Mouse (Mus musculus) liver, embryonic 12.5 days (tissue): ENCODE results near the gene Ripply2. TPM values are rescaled to one million over a fixed set of nuclear protein-coding genes. Genes with fewer than 3 reads are reported as not detected.

ENCODE experiments used
- ATAC-seq: fragments of 200-750 bp; cut with Nextera tagmentation; 2 replicates; pipeline ENCODE4 v1.8.0; 2017; ENCODE audit warnings: moderate number of reproducible peaks, mild to moderate bottlenecking, moderate library complexity
- H3K27ac ChIP-seq: fragments of 300-500 bp; sonication (generic); 2 replicates; pipeline ENCODE4 v1.5.1; 2016; ENCODE audit warnings: mild to moderate bottlenecking
- H3K27me3 ChIP-seq: fragments of 300-500 bp; sonication (generic); replicated peaks from 2 replicates; pipeline ENCODE4 v1.6.1; 2016; ENCODE audit warnings: mild to moderate bottlenecking, moderate library complexity
- H3K36me3 ChIP-seq: fragments of 300-500 bp; sonication (generic); 2 replicates; pipeline ENCODE4 v1.6.1; 2016; ENCODE audit warnings: mild to moderate bottlenecking, moderate library complexity
- H3K4me1 ChIP-seq: fragments of 300-500 bp; sonication (generic); 2 replicates; pipeline ENCODE4 v1.6.1; 2016
- H3K4me2 ChIP-seq: fragments of 300-500 bp; sonication (generic); 2 replicates; pipeline ENCODE4 v1.6.1; 2016; ENCODE audit warnings: mild to moderate bottlenecking, moderate library complexity
- H3K4me3 ChIP-seq: fragments of 300-500 bp; sonication (generic); 2 replicates; pipeline ENCODE4 v1.5.1; 2016; ENCODE audit warnings: mild to moderate bottlenecking, moderate library complexity
- H3K9ac ChIP-seq: fragments of 300-500 bp; sonication (generic); 2 replicates; pipeline ENCODE4 v1.6.1; 2016; ENCODE audit warnings: mild to moderate bottlenecking, moderate library complexity
- H3K9me3 ChIP-seq: fragments of 300-500 bp; sonication (generic); replicated peaks from 2 replicates; pipeline ENCODE4 v1.6.1; 2016; ENCODE audit warnings: mild to moderate bottlenecking, moderate library complexity
- WGBS: fragments of 180-500 bp; shearing (Covaris S2); methylation state at CpG from one replicate; pipeline ENCODE4 v1.1.7; 2016; ENCODE audit not compliant: insufficient replicate concordance; 5-methylcytosine and 5-hydroxymethylcytosine counted together
- polyA plus RNA-seq: library from polyadenylated mRNA; unstranded; fragments of >200 nt; fragmentation: Nextera tagmentation; extraction: Ambion mirVana; gene quantifications from 2 replicates; pipeline ENCODE4 v1.2.1, GENCODE M21; 2016

Gene Ripply2
- polyA plus RNA-seq, 1 experiment from 2014 or later: not detected

- H3K4me3 ChIP-seq: no peak overlapping the region
- no peaks in the 10 kb centered on the region for H3K27me3 ChIP-seq
- no peak overlapping the region for H3K4me2 ChIP-seq
- no peak overlapping the region for H3K9ac ChIP-seq
- no peaks in the 10 kb centered on the region for H3K4me1 ChIP-seq
- no peak overlapping the region for H3K27ac ChIP-seq
- no peaks in the 10 kb centered on the region for H3K9me3 ChIP-seq
- no peak for ATAC-seq
- 63% methylated on average over 3 of the region's 3 CpGs for WGBS
- no peaks in the 10 kb centered on the region for H3K36me3 ChIP-seq
Observed at GRCm38 (mm10) chr9:86997046-86997691, 18.2 kb upstream of the Ripply2 start.

- ATAC-seq: no peak
- no peak overlapping the region for H3K4me3 ChIP-seq
- H3K27me3 ChIP-seq: no peaks in the 10 kb centered on the region
- H3K9ac ChIP-seq: no peak overlapping the region
- H3K9me3 ChIP-seq: no peaks in the 10 kb centered on the region
- WGBS: 40% methylated on average over 2 of the region's 2 CpGs
- H3K4me1 ChIP-seq: no peaks in the 10 kb centered on the region
- no peak overlapping the region for H3K27ac ChIP-seq
- no peak overlapping the region for H3K4me2 ChIP-seq
- H3K36me3 ChIP-seq: no peaks in the 10 kb centered on the region
Observed at GRCm38 (mm10) chr9:86999956-87000582, 15.3 kb upstream of the Ripply2 start.

- Histone ChIP-seq H3K27ac (no peak overlapping the region), H3K9ac (no peak overlapping the region), H3K4me3 (no peak overlapping the region), H3K4me1 (no peaks in the 10 kb centered on the region), H3K4me2 (no peak overlapping the region), H3K27me3 (no peaks in the 10 kb centered on the region), H3K36me3 (no peaks in the 10 kb centered on the region), H3K9me3 (no peaks in the 10 kb centered on the region)
- WGBS: 58% methylated on average over 6 of the region's 6 CpGs
- no peak for ATAC-seq
Observed at GRCm38 (mm10) chr9:87004701-87005434, 10.5 kb upstream of the Ripply2 start.

- no peaks in the 10 kb centered on the region for H3K27me3 ChIP-seq
- H3K27ac ChIP-seq: no peak overlapping the region
- H3K4me3 ChIP-seq: no peak overlapping the region
- no peaks in the 10 kb centered on the region for H3K36me3 ChIP-seq
- no peak overlapping the region for H3K9ac ChIP-seq
- H3K4me2 ChIP-seq: no peak overlapping the region
- H3K9me3 ChIP-seq: no peaks in the 10 kb centered on the region
- 46% methylated on average over 5 of the region's 5 CpGs for WGBS
- H3K4me1 ChIP-seq: no peaks in the 10 kb centered on the region
- ATAC-seq: no peak
Observed at GRCm38 (mm10) chr9:87005435-87005779, 9.9 kb upstream of the Ripply2 start.

GRCm38 (mm10) chr9:87008507-87008906 lies 6.8 kb upstream of the Ripply2 start:
- no peak for ATAC-seq
- Histone ChIP-seq H3K36me3 (no peaks in the 10 kb centered on the region), H3K27me3 (peaks cover 16% of the 10 kb centered on the region; the same call in 1 of the 2 replicates), H3K27ac (no peak overlapping the region), H3K4me2 (no peak overlapping the region), H3K4me1 (no peaks in the 10 kb centered on the region), H3K9me3 (no peaks in the 10 kb centered on the region), H3K9ac (no peak overlapping the region), H3K4me3 (no peak overlapping the region)
- 61% methylated on average over 6 of the region's 6 CpGs for WGBS

- H3K9ac ChIP-seq: no peak overlapping the region
- H3K27ac ChIP-seq: no peak overlapping the region
- H3K27me3 ChIP-seq: peaks cover 18% of the 10 kb centered on the region
- H3K9me3 ChIP-seq: no peaks in the 10 kb centered on the region
- no peaks in the 10 kb centered on the region for H3K36me3 ChIP-seq
- H3K4me2 ChIP-seq: no peak overlapping the region
- no peaks in the 10 kb centered on the region for H3K4me1 ChIP-seq
- WGBS: 72% methylated on average over 1 of the region's 1 CpGs
- no peak overlapping the region for H3K4me3 ChIP-seq
- ATAC-seq: no peak
Observed at GRCm38 (mm10) chr9:87008919-87009318, 6.4 kb upstream of the Ripply2 start.

GRCm38 (mm10) chr9:87015938-87016294 lies 579 bp downstream of the Ripply2 start:
- ATAC-seq: no peak; the same call in 1 of the 2 replicates
- 5% methylated on average over 10 of the region's 10 CpGs for WGBS
- no peak overlapping the region for H3K9ac ChIP-seq

GRCm38 (mm10) chr9:87021778-87022523 lies 6.6 kb downstream of the Ripply2 start, which contains the start of gene Cyb5r4:
Cyb5r4 (plus strand) TSS chr9:87022014.
- Histone ChIP-seq H3K9ac (peak within 1 kb of the TSS; percentile 82), H3K27me3 (peaks cover 13% of the 10 kb centered on the region), H3K36me3 (no peaks in the 10 kb centered on the region), H3K4me2 (peak within 1 kb of the TSS; percentile 82), H3K9me3 (no peaks in the 10 kb centered on the region), H3K4me1 (peaks cover 34% of the 10 kb centered on the region), H3K4me3 (peak within 1 kb of the TSS; percentile 90), H3K27ac (peak within 1 kb of the TSS; percentile 83)
- ATAC-seq: peak; percentile 99
- 1% methylated on average over 46 of the region's 52 CpGs for WGBS

More at GRCm38 (mm10) chr9:87015938-87016294, 579 bp downstream of the Ripply2 start:
- H3K4me3 ChIP-seq: peak overlapping the region; percentile 45; the same call in 1 of the 2 replicates
- H3K4me1 ChIP-seq: peaks cover 9% of the 10 kb centered on the region; the same call in 1 of the 2 replicates
- H3K27ac ChIP-seq: no peak overlapping the region
- H3K9me3 ChIP-seq: no peaks in the 10 kb centered on the region
- H3K36me3 ChIP-seq: no peaks in the 10 kb centered on the region
- H3K27me3 ChIP-seq: peaks cover 60% of the 10 kb centered on the region
- peak overlapping the region; percentile 66 for H3K4me2 ChIP-seq

- ATAC-seq: no peak
- peaks cover 9% of the 10 kb centered on the region; the same call in 1 of the 2 replicates for H3K36me3 ChIP-seq
- no peak overlapping the region for H3K9ac ChIP-seq
- no peak overlapping the region for H3K27ac ChIP-seq
- H3K4me2 ChIP-seq: no peak overlapping the region
- no peaks in the 10 kb centered on the region for H3K9me3 ChIP-seq
- H3K4me1 ChIP-seq: peaks cover 33% of the 10 kb centered on the region
- WGBS: 28% methylated on average over 6 of the region's 6 CpGs
- H3K4me3 ChIP-seq: no peak overlapping the region
- H3K27me3 ChIP-seq: no peaks in the 10 kb centered on the region
Observed at GRCm38 (mm10) chr9:87025764-87026163, 10.4 kb downstream of the Ripply2 start.

GRCm38 (mm10) chr9:87027423-87028084 lies 12.2 kb downstream of the Ripply2 start:
- Histone ChIP-seq H3K4me3 (no peak overlapping the region), H3K4me1 (peaks cover 21% of the 10 kb centered on the region), H3K4me2 (no peak overlapping the region), H3K27ac (no peak overlapping the region), H3K27me3 (no peaks in the 10 kb centered on the region), H3K36me3 (peaks cover 12% of the 10 kb centered on the region; the same call in 1 of the 2 replicates), H3K9me3 (no peaks in the 10 kb centered on the region), H3K9ac (no peak overlapping the region)
- 41% methylated on average over 8 of the region's 8 CpGs for WGBS
- 0 out of 2 replicates have a peak, but pooled peaks have one; percentile 47 for ATAC-seq

- ATAC-seq: no peak
- no peak overlapping the region for H3K9ac ChIP-seq
- H3K36me3 ChIP-seq: peaks cover 26% of the 10 kb centered on the region
- 85% methylated on average over 4 of the region's 4 CpGs for WGBS
- H3K9me3 ChIP-seq: no peaks in the 10 kb centered on the region
- H3K27me3 ChIP-seq: no peaks in the 10 kb centered on the region
- H3K27ac ChIP-seq: no peak overlapping the region
- H3K4me2 ChIP-seq: no peak overlapping the region
- no peaks in the 10 kb centered on the region for H3K4me1 ChIP-seq
- H3K4me3 ChIP-seq: no peak overlapping the region
Observed at GRCm38 (mm10) chr9:87032196-87032595, 16.9 kb downstream of the Ripply2 start.
